Mouse (Mus musculus): ENCODE measurements around the gene Ten1.

DNA sequence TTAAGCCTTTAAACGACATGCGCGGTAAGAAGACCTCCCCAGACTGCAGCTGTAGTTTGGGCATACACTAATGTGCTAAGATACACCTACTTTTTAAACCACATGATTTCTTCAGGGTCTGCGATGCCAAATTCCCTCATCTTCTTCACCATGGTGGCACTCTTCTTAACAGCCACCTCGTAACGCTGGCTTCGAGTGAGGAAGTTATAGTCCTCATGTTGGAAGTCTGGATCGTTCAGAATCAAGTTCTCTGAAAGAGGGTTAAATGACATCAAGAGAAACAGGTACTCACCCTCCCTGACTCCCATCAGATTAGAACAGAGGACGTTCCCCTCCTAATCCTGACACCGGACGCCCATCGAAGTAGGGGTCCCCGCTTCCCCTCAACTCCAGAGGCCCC lies 523 bp upstream of the Ten1 start:
- TF ChIP-seq POLR2A (IDR thresholded peaks at IDR 0.05; ENCODE audit: insufficient read depth, low read depth, low read length): no peak
- TF ChIP-seq CTCF (IDR thresholded peaks at IDR 0.05; ENCODE audit: insufficient read depth, low read depth, low read length): no peak

All from olfactory bulb, adult 2 months (tissue).